Mouse (Mus musculus) forebrain, embryonic 14.5 days (tissue): ENCODE data around the gene Ddah1. TPM values are rescaled to one million over a fixed set of nuclear protein-coding genes. Genes with fewer than 3 reads are reported as not detected.

Experiments used
- ATAC-seq: fragments of 200-750 bp; cut with Nextera tagmentation; 2 replicates; pipeline ENCODE4 v1.8.0; 2017; ENCODE audit warnings: mild to moderate bottlenecking, moderate library complexity
- DNase-seq: peaks from one replicate; pipeline ENCODE4 v3.0.0-alpha.2; 2015; ENCODE audit warnings: low spot score
- H3K27ac ChIP-seq: fragments of 300-500 bp; sonication (generic); 2 replicates; pipeline ENCODE4 v1.5.1; 2014; ENCODE audit warnings: low read depth, mild to moderate bottlenecking, control low read depth, low read length, moderate library complexity
- H3K27me3 ChIP-seq: fragments of 300-500 bp; sonication (generic); replicated peaks from 2 replicates; pipeline ENCODE4 v1.6.1; 2014; ENCODE audit warnings: low read length, control low read depth, mixed read lengths; ENCODE audit not compliant: control insufficient read depth, insufficient read depth
- H3K36me3 ChIP-seq: fragments of 300-500 bp; sonication (generic); 2 replicates; pipeline ENCODE4 v1.6.1; 2014; ENCODE audit warnings: low read length, control low read depth; ENCODE audit not compliant: control insufficient read depth, insufficient read depth
- H3K4me1 ChIP-seq: fragments of 300-500 bp; sonication (generic); 2 replicates; pipeline ENCODE4 v1.6.1; 2014; ENCODE audit warnings: antibody characterized with exemption, low read length, control low read depth; ENCODE audit not compliant: control insufficient read depth, insufficient read depth
- H3K4me2 ChIP-seq: fragments of 300-500 bp; sonication (generic); 2 replicates; pipeline ENCODE4 v1.6.1; 2014; ENCODE audit warnings: mild to moderate bottlenecking, control low read depth, low read length
- H3K4me3 ChIP-seq: fragments of 300-500 bp; sonication (generic); 2 replicates; pipeline ENCODE4 v1.5.1; 2014; ENCODE audit warnings: low read depth, low read length, control low read depth
- H3K9ac ChIP-seq: fragments of 300-500 bp; sonication (generic); 2 replicates; pipeline ENCODE4 v1.6.1; 2014; ENCODE audit warnings: mild to moderate bottlenecking, low read length, control low read depth, moderate library complexity
- H3K9me3 ChIP-seq: fragments of 300-500 bp; sonication (generic); replicated peaks from 2 replicates; pipeline ENCODE4 v1.6.1; 2016; ENCODE audit warnings: low read length, control low read depth, mixed read lengths; ENCODE audit not compliant: control insufficient read depth
- WGBS: fragments of 180-500 bp; shearing (Covaris S2); extraction: QIAGEN DNeasy Blood & Tissue Kit; methylation state at CpG from one replicate; pipeline ENCODE4 v1.1.7; 2014; 5-methylcytosine and 5-hydroxymethylcytosine counted together
- polyA plus RNA-seq: library from polyadenylated mRNA; unstranded; fragments of >200 nt; fragmentation: Nextera tagmentation; extraction: Ambion mirVana; gene quantifications from 2 replicates; pipeline ENCODE4 v1.2.1, GENCODE M21; 2014

Ddah1 gene
- polyA plus RNA-seq, 1 experiment from 2014 or later = 147 TPM

DNA sequence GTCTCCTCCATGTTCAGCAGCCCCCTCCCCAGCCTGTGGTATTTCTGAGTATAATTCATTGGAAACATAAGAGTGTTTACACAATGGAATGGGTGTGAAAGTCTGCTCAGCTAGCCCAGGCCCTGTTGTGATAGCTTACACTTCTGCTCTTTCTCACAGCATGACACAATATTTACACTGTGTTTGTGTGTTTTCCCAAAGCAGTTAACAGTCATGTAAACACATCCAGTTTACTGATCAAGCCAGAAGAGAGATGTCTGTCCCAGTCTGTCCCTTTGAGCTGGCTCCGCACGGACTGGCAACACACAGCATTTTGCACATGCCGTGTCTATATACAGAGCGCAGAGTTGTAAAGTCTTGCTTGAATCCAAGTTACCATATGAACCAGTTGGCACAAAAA is 32.2 kb downstream of the Ddah1 start:
- H3K36me3 ChIP-seq = no peaks in the 10 kb centered on the region
- DNase-seq (peak; percentile 73), ATAC-seq (peak; percentile 84)
- H3K4me1 ChIP-seq = no peaks in the 10 kb centered on the region
- H3K27me3 ChIP-seq = no peaks in the 10 kb centered on the region
- no peak overlapping the region for H3K4me3 ChIP-seq
- WGBS = 80% methylated on average over 4 of the region's 4 CpGs
- H3K4me2 ChIP-seq = no peak overlapping the region
- no peak overlapping the region for H3K27ac ChIP-seq
- H3K9ac ChIP-seq = no peak overlapping the region
- H3K9me3 ChIP-seq = no peaks in the 10 kb centered on the region

DNA sequence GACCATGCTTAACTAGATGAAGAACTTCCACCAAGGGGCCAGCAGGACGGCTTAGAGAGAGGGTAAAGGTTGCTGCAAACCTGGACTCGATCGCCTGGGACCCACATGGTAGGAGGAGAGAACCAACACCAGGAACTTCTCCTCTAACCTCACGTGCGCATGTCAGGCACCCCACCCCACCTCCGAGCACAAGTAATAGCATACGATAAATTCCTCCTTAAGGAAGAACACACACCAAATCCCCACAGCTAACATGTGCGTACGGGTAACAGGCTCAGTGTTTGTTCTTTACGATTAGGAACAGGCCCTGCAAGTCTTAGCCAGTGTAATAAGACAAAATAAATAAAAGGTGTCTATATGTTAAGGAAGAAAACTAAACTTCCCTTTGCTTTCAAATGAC is 35.9 kb downstream of the Ddah1 start:
- Histone ChIP-seq H3K9ac (no peak overlapping the region), H3K9me3 (no peaks in the 10 kb centered on the region), H3K4me1 (no peaks in the 10 kb centered on the region), H3K36me3 (no peaks in the 10 kb centered on the region), H3K4me2 (no peak overlapping the region), H3K27ac (no peak overlapping the region), H3K27me3 (no peaks in the 10 kb centered on the region), H3K4me3 (no peak overlapping the region)
- no peak for ATAC-seq
- no peak for DNase-seq
- 93% methylated on average over 10 of the region's 10 CpGs for WGBS

DNA sequence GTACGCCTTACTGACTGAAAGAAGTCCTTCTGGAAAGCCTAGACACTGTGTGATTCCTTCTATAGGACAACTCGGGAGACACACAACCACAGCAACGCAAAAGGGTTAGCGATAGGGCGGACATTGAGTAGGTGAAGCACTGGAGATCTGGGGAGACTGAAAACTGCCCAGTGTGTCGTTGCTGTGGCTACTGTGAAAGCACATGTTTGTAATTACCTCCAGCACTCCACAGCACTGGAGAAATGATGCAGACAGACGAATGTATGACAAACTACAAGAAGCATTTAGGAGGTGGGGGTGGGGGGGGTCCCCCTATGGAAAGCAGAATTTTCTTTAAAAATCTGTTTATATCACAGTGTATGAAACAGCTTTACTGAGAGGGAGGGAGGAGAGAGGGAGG is 37.4 kb downstream of the Ddah1 start:
- ATAC-seq (no peak), DNase-seq (no peak)
- H3K36me3 ChIP-seq = no peaks in the 10 kb centered on the region
- WGBS = 86% methylated on average over 7 of the region's 7 CpGs
- H3K27ac ChIP-seq = no peak overlapping the region
- no peak overlapping the region for H3K4me2 ChIP-seq
- no peak overlapping the region for H3K4me3 ChIP-seq
- H3K9me3 ChIP-seq = no peaks in the 10 kb centered on the region
- H3K27me3 ChIP-seq = no peaks in the 10 kb centered on the region
- H3K4me1 ChIP-seq = no peaks in the 10 kb centered on the region
- no peak overlapping the region for H3K9ac ChIP-seq

DNA sequence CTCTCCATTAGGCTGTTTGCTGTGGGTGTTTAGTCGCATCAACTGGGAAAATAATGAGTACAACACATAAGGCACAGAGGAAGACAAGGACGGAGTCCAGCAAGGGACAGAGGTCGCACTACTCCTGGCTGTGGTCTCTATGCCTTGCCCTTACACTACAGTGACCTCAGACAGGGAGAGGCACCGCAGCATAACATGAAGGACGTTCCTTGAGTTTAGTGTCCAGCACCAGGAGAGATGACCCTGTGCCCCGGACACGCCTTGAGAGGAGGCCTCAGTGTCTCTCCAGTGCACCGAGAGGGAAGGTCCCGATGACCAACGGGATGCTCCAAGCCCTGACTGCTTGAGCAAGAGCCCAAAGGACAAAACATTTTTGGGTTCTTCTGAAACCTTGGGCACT is 39.6 kb downstream of the Ddah1 start:
- Histone ChIP-seq H3K36me3 (no peaks in the 10 kb centered on the region), H3K27ac (no peak overlapping the region), H3K9me3 (no peaks in the 10 kb centered on the region), H3K4me1 (no peaks in the 10 kb centered on the region), H3K4me2 (no peak overlapping the region), H3K4me3 (no peak overlapping the region), H3K27me3 (no peaks in the 10 kb centered on the region), H3K9ac (no peak overlapping the region)
- WGBS = 84% methylated on average over 10 of the region's 10 CpGs
- ATAC-seq (no peak), DNase-seq (no peak)

DNA sequence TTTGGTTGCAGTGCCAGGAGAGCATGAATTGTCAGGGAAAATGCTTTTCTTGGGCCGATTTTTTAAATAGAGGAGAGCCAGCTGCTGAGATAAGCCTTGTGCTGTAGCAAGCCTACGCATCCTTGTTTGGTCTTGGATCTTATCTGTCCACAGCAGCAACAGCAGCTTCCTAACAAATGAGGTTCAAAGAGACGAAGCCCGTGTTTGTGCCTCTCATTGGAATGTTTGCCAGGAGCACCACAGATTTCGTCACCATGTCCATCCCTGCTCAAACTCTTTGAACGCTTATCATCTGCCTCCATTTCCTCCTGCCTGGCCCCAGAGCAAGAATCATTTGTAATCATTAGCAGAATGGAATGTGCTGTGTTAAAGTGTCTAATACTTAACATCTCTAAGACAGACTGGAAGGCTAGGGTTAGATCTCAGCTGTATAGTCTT is 40.3 kb downstream of the Ddah1 start:
- H3K27ac ChIP-seq = no peak overlapping the region
- no peak for DNase-seq
- H3K9ac ChIP-seq = no peak overlapping the region
- 82% methylated on average over 6 of the region's 6 CpGs for WGBS
- H3K4me2 ChIP-seq = no peak overlapping the region
- ATAC-seq = no peak
- no peaks in the 10 kb centered on the region for H3K4me1 ChIP-seq
- H3K4me3 ChIP-seq = no peak overlapping the region
- H3K9me3 ChIP-seq = no peaks in the 10 kb centered on the region
- H3K27me3 ChIP-seq = no peaks in the 10 kb centered on the region
- no peaks in the 10 kb centered on the region for H3K36me3 ChIP-seq

DNA sequence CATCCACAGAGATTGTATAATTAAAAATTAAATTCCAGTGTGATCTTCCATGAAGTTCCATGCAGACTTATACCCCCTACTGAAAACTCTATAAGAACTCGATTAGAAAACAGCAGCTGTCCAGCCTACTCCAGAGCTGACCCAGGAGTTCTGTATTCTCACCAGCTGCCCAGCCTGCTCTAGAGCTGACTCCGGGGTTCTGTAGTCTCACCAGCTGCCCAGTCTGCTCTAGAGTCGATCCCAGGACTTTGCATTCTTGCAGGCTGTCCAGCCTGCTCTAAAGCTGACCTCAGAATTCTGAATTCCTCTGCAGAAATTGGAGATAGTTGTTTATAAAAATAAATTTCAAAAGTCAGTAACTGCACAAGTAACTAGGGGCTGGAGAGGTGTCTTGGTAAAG is 40.9 kb downstream of the Ddah1 start:
- H3K27ac ChIP-seq = no peak overlapping the region
- no peak overlapping the region for H3K4me3 ChIP-seq
- H3K36me3 ChIP-seq = no peaks in the 10 kb centered on the region
- no peak overlapping the region for H3K4me2 ChIP-seq
- ATAC-seq = no peak
- DNase-seq = no peak
- no peaks in the 10 kb centered on the region for H3K4me1 ChIP-seq
- 86% methylated on average over 3 of the region's 3 CpGs for WGBS
- H3K9me3 ChIP-seq = no peaks in the 10 kb centered on the region
- H3K27me3 ChIP-seq = no peaks in the 10 kb centered on the region
- H3K9ac ChIP-seq = no peak overlapping the region

DNA sequence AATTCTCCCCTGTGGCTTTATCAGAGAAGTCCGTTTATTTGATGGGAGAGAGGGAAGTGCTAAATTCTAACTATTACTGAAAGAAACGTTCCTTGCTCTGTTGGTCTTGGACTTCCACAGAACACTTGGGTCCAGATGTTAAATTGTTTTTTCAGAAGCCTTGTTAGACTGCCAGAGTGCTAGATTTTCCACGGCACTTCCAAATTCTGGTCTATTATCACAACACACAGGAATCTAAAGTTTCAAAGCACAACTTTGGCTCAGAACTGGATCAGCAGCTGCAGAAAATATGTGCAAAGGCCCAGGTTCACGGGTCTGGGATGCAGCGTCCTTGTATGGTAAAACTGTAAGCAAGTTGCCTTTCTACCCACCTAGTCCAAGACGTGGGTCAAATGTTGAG is 43.6 kb downstream of the Ddah1 start:
- Histone ChIP-seq H3K27me3 (no peaks in the 10 kb centered on the region), H3K9ac (no peak overlapping the region), H3K9me3 (no peaks in the 10 kb centered on the region), H3K4me3 (no peak overlapping the region), H3K36me3 (no peaks in the 10 kb centered on the region), H3K4me2 (no peak overlapping the region), H3K4me1 (peaks cover 11% of the 10 kb centered on the region), H3K27ac (no peak overlapping the region)
- no peak for DNase-seq
- WGBS = 87% methylated on average over 6 of the region's 6 CpGs
- ATAC-seq = no peak

DNA sequence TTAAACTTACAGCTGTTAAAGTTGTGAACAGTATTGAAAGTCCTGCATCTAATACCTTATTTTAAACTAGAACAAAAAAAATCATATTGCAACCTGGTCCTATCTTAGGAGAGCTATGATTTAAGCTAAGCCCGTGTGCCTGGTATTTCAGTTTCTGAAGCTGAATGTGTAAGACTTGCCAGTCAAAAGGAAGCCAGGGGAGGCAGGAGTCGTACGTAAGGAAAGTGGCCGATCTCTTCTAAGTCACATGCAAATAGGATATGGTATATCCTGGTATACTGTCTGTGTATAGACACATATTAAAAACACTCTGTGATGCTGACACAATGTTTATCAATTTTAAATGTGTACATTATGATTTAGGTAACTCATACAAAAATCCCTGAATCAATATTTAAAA is 47.4 kb downstream of the Ddah1 start:
- WGBS = 2% methylated on average over 4 of the region's 4 CpGs
- H3K9ac ChIP-seq = no peak overlapping the region
- H3K9me3 ChIP-seq = no peaks in the 10 kb centered on the region
- H3K4me2 ChIP-seq = peak overlapping the region; percentile 16; the same call in 1 of the 2 replicates
- DNase-seq (no peak), ATAC-seq (0 out of 2 replicates have a peak, but pooled peaks have one; percentile 24)
- no peaks in the 10 kb centered on the region for H3K36me3 ChIP-seq
- peaks cover 11% of the 10 kb centered on the region for H3K4me1 ChIP-seq
- no peak overlapping the region for H3K27ac ChIP-seq
- no peak overlapping the region for H3K4me3 ChIP-seq
- no peaks in the 10 kb centered on the region for H3K27me3 ChIP-seq

DNA sequence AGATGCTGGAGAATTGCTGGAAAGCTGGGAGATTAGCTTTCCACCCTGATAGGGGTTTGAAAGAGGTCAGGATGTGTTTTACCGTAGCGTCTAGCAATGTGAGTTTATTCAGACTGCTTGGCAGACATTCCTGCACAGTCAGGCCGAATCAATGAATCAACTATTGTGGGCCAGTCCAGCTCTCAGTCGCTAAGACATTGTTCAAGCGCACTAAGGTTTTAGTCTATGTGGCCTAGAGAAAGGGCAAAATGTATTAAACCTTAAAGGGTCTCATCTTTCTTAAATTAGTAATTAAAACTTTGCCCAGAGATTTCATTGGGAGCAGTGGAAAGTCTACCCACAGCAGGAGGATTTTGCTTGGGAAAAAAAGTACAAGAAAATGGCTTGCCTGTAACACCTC is 48.0 kb downstream of the Ddah1 start:
- Histone ChIP-seq H3K9ac (no peak overlapping the region), H3K4me3 (no peak overlapping the region), H3K27me3 (no peaks in the 10 kb centered on the region), H3K4me2 (peak overlapping the region; percentile 16; the same call in 1 of the 2 replicates), H3K27ac (no peak overlapping the region), H3K9me3 (no peaks in the 10 kb centered on the region), H3K36me3 (no peaks in the 10 kb centered on the region), H3K4me1 (peaks cover 11% of the 10 kb centered on the region)
- ATAC-seq = peak; percentile 69
- WGBS = 2% methylated on average over 5 of the region's 5 CpGs
- DNase-seq = peak; percentile 47
